Mouse (Mus musculus) induced T-regulatory cell, adult 2 months (primary cell): ENCODE measurements around the gene St6galnac3.

Source experiments
- DNase-seq: peaks from one replicate; pipeline ENCODE4 v3.0.0-alpha.2; 2012; ENCODE audit warnings: low read depth

St6galnac3 gene

DNA sequence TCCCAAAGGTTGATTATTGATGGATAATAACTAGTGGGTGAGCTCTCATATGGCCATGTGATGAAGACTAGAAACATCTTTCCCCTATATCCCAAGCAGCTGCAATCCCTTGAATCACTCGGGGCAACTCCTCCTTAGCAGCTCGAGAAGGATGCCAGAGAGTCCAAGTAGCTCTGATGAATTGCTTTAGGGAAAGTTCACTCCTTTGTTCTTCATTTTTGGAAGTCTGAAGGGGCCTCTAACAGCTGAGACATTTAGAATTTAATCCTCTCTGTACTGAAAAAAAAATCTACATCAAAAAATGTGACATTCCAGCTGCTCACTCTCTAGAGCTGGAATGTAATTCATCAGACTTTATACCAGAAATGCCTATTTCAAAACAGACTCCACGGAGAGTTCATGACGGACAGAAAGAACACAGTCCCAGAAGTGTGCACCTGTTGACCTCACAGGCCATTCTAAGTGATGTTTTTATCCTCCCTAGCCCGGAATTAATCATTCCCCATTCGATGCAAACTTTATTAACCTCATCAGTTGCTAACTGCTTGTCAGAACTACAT lies 211.4 kb downstream of the St6galnac3 start:
- DNase-seq = no peak

DNA sequence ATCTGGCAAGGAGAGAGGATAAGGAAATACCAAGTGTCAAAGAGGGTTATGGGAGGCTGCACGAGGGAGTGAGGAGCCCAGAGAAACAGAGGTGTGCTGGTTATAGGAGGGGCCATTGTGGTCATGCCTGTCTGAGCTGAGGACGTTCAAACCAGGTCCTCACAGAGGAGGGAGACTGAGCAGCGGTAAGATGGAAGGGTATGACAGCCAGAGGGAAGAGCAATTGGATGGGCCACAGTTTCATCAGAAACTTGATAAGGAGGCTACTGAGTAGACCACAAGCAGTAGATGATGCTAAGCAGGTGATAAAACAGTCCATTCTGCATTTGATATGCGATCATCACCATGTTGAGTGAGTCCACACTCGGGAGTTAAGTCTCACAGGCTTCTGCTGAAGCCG lies 212.4 kb downstream of the St6galnac3 start:
- DNase-seq = no peak

DNA sequence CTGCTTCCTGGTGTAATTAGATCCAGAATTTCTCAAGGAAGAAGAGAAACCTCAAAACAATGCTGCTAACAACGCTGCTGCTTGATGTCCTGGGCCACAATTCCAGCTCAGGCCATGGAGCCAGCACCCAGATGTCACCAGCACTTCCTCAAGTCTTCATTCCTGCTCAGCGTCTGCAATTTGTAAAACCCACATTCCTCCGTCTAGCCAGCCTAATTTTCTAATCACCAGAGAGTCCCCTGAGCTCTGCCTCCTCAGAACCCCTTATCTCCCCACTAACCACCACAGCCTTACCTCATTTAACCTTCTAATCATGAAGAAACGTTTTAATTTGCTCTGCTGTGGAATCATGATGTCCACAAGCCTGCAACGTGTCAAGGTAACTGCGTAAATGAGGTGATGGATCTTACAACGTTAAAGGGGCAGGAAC lies 213.8 kb downstream of the St6galnac3 start:
- no peak for DNase-seq

DNA sequence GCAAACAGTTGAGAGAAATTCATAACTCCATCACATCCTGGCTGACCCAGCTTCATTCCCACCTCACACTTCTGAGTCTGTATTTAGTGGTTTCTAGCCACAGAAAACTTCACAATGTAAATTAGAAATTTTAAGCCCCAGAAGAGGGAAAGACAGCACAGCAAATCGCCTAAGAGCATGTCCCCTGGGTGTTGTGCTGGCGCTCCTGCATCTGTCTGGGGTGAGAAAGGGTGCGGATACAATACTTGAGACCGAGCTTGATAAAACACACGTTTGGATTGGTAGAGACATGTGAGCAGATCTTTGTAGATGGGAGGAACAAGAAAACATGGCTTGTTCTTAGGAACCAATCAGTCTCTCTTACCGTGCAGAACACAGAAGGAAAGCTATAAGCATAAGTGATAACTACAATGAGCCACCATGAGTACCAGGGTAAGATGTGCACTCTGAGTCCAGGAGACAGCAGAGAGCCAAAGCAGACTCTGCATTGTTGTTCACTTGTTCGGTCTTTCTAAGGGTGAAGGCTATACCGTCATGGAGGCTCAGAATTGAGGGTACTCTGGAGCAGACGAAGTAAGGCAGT lies 214.8 kb downstream of the St6galnac3 start:
- DNase-seq = no peak

DNA sequence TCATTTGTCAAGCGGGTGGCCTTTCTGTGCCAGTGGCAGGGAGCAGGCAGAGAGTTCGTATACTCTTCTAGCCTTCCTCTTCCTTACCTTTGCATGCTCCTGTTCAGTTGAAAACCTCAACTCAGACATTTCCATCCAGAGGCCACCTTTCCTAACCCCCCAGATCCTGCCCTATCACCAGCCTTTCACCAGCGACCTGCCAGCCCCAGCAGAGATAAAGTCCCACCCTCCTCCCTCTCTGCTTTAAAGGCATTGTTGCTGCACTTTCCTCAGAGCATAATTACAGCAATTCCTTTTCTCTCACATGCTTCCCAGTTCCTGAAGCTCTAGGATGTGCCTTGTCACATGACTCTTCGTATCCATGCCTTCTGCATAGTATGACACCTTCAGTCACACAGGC lies 215.3 kb downstream of the St6galnac3 start:
- no peak for DNase-seq

DNA sequence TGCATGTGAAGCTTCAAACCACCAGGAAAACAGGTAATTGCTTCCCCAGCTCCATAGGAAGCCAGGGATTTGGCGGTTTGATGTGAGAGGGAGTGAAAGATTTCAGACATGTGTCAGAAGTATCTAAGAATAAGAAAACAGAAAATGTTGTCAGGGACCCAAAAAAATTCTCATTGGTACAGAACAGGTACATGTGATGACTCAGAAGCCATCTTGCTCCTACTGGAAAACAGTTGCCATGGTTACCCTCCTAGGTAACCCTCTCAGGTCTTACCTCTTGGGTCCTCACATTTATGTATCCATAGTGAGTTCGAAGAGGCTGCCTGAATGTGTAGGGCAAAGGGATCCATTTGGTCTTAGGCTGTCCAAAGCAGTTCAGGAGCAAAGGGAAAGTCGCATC lies 215.9 kb downstream of the St6galnac3 start:
- DNase-seq = no peak

DNA sequence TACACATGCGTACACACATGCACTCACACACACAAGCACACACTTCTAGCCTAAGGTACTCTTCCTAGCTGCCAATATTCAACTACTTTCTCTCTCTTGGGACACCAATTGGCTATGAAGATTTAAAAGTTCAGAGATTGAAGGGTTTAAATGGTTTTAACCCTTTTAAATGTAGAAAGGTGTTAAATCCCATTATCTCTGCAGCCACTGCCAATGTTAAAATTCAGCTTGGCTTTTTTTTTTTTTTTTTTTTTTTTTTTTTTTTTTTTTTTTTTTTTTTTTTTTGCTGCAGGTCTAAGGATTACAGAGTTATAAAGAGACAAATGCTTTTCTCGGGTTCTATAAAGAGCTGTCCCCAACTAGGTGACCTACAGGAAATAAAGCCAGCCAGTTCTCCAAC lies 216.4 kb downstream of the St6galnac3 start:
- no peak for DNase-seq

DNA sequence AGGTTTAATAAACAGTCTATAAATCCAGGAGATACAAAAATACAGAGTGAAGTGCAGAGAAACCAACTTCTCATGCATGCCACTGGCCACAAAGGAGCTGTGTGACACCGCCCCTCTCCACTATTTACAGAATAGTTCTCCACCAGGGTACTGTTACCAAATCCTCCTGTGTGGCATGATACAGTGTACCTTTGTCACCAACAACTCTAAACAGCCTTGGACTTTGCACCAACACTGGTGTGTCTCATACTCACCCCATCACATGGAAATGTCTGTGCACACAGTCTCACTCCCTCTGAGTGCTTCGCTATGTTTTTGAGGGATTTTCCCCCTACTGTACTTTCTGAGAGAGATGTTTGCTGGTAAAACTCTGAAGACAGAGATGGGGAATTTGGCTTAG lies 217.4 kb downstream of the St6galnac3 start:
- no peak for DNase-seq

DNA sequence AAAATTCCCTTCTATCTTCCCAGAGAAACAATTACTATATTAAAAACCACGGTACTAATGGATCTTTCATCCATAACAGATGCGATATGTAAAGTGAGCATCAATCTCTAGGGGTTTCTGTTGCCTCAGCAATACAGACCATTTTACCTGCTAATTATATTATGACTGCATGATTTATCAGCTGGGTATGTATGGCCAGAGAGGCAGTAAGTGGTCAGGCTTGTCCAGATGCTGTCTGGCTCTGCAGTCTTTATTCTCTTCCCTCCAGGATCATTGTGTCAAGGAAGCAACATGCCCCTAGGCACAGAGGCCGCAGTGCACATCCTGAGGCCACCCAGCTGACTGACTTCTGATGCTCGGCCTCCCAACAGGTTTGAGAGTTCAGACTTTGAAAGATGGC lies 222.5 kb downstream of the St6galnac3 start:
- no peak for DNase-seq

DNA sequence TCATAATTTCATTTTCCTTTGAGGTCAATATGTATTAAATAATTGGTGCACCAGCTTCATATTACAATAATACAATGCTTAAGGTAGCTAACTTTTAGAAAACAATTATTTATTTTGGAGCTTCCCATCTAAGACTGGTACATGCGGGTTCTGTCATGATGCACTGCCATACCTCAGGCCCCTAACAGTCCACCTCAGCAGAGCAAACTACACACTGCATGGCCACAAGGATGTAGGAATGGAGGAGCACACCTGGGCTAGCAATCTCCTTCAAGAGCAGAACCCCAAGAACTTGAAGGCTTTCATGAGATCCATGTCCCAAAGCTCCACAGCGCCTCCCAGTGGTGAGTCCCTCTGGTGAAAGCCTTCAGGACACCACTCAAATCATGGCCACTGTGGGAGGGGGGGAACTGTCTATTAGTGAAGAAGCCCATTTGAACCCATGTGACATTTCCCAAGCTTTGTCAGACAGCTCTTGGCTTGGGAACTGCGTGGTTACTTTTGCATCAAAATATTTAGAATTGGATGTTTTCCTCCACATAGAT lies 223.6 kb downstream of the St6galnac3 start:
- peak; percentile 71 for DNase-seq

DNA sequence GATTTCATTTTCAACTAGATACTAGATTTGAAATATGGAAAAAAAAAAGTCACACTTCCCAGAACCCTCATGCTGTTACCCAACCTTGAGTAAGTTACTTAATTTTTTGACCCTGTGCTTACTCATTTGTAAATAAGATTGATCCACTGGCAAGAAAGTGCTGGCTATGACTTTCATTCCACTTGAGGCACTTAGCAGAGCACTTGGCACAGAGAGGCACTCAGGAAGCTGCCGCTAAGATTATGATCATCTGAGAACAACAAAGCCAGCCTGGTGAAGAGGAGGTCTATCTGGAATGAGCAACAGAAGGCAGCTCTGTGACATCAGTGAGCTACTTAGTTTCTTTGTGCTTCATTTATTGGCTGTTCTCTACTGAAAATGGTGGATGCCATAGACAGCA lies 232.0 kb downstream of the St6galnac3 start:
- DNase-seq = no peak

DNA sequence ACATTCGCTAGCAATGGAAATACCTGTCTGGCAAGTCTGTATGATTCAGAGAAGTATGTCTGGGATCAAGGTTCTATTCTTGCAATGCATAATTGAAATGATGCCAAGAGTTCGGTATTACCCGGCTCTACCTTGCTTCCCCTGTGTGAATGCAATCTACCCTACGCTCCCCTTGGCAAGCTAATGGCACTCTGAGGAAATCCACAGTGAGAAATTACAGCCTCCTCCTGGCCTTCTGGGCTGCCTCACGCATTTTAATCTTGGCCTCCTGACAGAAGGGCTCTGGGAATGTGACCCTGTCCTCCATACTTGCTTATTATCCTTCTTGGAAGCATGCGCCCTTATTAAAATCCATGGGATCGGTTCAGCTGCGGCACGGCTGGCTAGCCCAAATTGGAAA lies 235.3 kb downstream of the St6galnac3 start:
- DNase-seq = no peak

DNA sequence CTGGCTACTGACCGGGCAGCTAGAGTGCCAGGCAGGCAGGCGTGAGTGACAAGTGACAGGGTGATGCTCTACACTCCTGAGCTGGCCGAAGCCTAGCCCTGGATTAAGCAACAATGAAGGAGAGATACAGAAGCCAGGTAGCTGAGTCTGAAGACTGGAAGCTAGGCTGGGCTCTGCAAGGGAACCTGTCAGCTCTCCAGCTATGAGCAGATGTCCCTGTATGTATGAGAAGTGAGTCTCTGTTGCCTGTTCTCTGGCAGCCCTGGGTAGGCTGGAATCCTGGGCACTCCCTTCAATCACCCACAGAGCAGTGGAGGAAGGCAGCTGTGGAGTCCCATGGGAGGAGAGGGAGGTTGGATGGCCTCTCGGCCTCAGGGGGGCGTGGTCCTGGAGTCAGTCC lies 236.0 kb downstream of the St6galnac3 start:
- no peak for DNase-seq

DNA sequence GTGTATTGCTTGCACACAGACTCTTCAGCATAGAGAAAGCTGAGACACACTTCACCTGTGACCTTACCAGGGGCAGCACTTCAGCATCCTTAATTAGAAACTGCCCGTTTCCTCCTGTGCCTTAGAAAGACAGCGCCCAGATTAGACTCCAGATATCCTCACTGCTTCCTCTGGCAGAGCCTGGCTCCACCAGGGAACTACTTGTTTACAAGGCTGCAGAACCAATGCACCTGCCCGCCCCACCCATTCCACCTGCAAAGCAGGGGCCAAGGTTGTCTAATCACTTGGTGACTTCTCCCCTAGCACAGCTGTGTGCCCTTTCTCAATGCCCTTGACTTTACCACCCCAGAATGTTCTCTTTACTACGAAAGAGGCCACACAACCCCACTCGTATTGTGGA lies 239.8 kb downstream of the St6galnac3 start:
- no peak for DNase-seq

DNA sequence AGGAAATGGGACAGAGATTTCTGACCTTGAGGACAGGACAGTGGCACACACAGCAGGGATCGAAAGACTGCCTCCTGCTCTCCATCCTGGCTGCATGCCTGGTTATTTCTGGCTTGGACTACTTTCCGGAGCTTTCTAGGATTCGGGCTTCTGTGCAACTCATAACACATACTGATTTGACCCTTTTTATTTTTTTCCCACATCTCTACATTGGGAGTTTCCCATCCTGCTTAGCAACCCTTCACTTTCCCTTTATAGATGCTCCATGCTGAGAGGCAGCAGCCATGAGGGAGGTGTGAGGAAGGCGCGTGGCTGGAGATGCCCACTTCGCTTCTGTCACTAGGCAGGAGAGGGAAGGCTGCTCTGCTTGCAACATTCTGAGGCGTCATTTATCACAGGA lies 240.3 kb downstream of the St6galnac3 start:
- no peak for DNase-seq

DNA sequence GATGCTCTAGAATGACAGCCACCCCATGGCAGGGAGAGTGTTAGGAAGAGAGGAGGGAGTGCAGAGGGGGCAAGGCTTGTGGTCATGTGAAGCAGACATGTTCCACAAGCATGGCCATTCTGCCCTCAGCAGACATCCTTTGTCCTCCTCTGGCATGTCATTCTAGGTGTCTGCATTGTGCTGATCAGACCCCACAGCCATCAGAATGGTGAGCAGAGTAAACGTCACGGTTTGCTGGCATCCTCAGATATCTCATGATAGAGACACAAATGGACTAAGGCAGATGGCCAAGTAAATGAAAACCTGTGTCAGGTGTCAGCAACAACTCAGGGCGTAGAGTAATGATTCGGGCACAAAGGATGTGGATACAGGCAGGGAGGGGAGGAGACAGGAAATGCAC lies 241.3 kb downstream of the St6galnac3 start:
- no peak for DNase-seq

DNA sequence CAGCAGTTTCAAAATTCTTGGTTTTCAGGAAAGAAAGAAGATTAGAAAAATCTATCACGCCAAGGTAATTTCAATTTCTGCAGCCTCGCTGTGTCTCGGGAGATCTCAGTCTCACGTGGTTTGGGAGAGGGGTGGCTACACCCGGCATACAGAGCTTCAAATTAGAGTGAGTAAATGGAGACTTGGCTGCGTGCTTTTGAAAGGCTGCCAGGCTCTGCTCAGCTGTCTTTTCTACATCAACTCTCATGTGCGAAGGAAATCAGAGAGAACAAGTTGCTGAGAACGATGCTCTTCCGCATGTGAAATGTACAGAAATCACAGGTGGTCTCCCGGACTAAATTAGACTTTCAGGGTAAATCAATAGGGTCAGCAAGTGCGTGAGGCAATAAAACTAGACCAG lies 242.9 kb downstream of the St6galnac3 start:
- DNase-seq = no peak

DNA sequence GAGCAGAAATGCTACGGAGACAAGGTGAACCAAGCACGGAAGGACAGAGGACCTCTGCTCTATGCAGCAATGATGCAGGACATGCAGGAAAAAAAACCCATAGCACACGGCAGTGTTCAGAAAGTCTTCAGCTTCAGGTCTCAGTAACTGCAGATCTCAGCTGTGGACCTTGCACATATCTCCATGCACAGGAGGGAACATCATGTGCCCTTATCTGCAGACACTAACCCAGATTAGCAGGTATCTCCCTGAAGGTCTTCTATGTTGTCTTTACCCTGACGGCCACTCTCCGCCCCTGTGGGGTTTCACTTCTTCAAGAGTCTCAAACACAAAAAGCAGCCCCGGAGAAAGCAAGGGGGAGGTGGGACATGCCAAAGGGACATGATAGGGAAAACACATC lies 244.0 kb downstream of the St6galnac3 start:
- no peak for DNase-seq

DNA sequence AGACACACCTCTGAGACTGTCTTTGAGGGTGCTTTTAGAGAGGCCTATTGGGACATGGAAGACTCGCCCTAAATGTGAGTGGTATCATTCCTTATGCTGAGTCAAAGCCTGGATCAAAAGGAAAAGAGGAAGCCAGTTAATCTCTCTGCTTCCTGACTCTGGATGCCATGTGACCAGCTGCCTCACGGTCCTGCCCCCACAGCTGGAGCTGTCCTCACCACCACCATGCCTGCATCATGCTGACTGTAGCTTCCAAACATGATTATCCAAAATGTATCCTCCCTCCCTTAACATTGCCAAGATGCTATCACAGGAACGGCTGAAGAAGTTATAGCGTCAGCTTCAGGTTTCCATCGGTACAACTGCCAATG lies 244.4 kb downstream of the St6galnac3 start:
- DNase-seq = no peak

DNA sequence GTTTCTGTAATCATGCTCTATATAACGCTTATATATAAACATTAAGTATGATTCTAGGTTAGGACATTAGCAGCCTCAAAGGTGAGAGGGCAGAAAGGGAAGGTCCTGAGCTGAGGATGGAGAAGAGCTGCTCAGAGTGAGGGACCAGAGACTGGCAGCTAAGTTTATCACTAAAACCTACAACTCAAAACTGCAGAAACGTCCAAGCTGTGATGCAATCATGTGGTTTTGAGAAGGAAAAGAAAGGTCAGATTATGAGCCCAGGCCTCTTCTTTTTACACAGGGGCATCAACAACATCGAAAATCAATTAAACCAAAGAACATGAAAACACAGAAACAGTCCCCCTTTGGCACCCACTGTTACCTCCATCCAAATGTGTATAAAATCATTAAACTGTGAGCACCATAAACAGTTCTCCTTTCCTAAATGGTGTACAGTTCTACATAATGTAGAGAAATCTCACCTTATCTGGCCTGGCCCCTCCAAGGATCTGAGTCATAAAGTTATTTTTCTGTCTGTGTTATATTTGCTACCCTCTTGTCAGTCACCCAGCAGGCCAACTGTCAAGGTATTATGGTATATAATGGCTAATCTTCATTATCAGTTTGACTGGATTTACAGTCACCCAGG lies 244.9 kb downstream of the St6galnac3 start:
- DNase-seq = no peak

DNA sequence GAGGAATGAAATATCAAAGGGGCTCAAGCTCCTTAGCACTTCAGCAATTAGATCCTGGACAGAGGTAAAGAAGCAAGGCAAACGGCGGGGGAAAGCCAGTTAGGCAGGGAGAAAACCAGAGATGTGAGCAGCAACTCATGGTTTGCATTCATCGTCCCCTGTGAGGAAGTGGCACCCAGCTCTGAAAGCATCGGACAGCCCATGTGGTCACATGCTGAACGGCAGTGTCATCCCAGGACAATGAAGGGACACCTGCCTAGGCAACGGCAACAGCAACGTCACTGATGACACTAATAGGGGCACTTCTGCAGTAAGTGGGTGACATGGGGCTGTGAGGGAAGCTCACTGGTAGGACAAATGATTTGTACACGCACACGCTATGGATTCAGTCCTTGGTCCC lies 249.1 kb downstream of the St6galnac3 start:
- DNase-seq = no peak

DNA sequence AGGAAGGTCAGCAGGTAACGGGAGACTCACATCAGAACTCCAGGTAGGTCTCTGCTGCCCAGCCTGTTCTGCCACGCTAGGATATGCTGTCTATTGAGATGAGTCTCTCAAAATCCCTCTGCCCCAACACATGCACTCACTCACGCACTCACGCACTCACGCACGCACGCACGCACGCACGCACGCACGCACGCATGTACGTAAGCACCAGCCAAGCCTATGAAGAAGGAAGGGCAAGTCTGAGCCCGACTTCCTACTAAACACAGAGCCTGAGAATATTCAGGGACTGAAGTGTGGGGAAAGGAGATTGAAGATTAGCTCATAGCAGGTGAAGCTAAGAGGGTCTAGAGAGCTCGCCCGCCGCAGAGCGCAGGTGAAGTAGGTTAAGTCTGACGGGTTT lies 249.5 kb downstream of the St6galnac3 start:
- DNase-seq = no peak

DNA sequence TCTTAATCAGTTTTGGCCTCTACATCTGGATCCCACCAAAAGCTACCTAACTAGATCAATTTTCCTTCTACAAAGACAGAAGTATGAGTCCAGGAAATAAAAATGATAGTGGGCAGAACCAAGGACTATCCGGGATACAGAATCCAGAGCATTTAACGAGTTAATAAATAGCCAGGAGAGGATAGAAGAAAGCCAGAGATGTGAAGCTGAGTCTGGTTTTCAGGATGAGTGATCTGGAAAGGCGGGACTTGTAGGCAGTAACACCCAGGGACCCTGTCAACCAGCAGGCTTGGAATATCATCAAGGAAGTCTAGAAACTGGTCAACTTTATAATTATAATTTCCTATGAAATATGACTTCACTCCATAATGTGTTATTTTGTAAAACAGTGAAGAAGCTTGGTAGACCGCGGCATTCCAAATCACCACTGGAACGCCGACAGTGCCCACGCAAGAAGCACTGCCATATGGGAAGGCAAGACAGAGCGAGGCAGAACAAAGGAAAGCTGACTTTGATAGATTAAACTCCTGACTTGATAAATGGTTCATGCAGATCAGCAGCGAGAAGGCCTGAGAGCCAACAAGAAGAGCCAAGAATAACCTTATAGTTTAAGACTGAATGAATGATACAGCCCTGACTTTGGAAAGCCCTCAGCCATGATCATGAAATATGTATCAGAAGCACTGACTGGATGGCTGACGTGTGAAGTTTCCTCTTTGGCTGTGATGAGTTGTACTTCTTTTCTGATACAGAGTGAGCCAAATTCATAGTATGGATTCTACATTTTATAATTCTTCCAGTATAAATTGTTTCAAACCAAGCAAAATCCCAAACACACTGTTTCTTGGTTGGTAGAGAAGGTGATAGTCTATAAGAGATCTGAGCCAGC lies 252.1 kb downstream of the St6galnac3 start:
- DNase-seq = no peak
